Mouse (Mus musculus) myocyte (in vitro differentiated cells): Measurements from ENCODE around the gene Cdrt4. TPM values are rescaled to one million over a fixed set of nuclear protein-coding genes. Genes with fewer than 3 reads are reported as not detected.
A peak's percentile ranks its signal among the peaks of the same experiment; 100 is the strongest.

Experiments used
- H3K27me3 ChIP-seq: one replicate; pipeline ENCODE4 v1.6.1; 2011; ENCODE audit not compliant: control insufficient read depth, insufficient read depth, insufficient read length
- H3K36me3 ChIP-seq: one replicate; pipeline ENCODE4 v1.6.1; 2011; ENCODE audit not compliant: control insufficient read depth, insufficient read depth
- H3K4me2 ChIP-seq: one replicate; pipeline ENCODE4 v1.6.1; 2011; ENCODE audit warnings: low read depth, control low read depth
- H3K4me3 ChIP-seq: one replicate; pipeline ENCODE4 v1.5.1; 2011; ENCODE audit warnings: mild to moderate bottlenecking, control low read depth, moderate library complexity
- H3K79me2 ChIP-seq: one replicate; pipeline ENCODE4 v1.6.1; 2011; ENCODE audit not compliant: control insufficient read depth, insufficient read depth
- H3ac ChIP-seq: one replicate; pipeline ENCODE4 v1.6.1; 2011; ENCODE audit not compliant: control insufficient read depth, insufficient read length
- CEBPB ChIP-seq: IDR thresholded peaks from 2 replicates; pipeline ENCODE4 v1.6.1; 2011; ENCODE audit warnings: mild to moderate bottlenecking, moderate library complexity; ENCODE audit not compliant: poor library complexity, insufficient read depth, severe bottlenecking
- E2F4 ChIP-seq: IDR thresholded peaks from one replicate; pipeline ENCODE4 v1.6.1; 2011; ENCODE audit warnings: mild to moderate bottlenecking, control low read depth, moderate library complexity; ENCODE audit not compliant: insufficient read depth
- MAX ChIP-seq: IDR thresholded peaks from one replicate; pipeline ENCODE4 v1.6.1; 2011; ENCODE audit warnings: low read depth, mild to moderate bottlenecking, control low read depth
- MYOD1 ChIP-seq, 3 experiments: IDR thresholded peaks; one replicate each; pipeline ENCODE4 v1.6.1; 2011; ENCODE audit warnings: control low read depth in 2 of 3, low read depth in 2 of 3, mild to moderate bottlenecking in 2 of 3, moderate library complexity in 1 of 3; ENCODE audit not compliant: insufficient read length in 2 of 3, control insufficient read depth in 1 of 3
- MYOG ChIP-seq, 3 experiments: IDR thresholded peaks; one replicate each; pipeline ENCODE4 v1.6.1; 2011; ENCODE audit warnings: control low read depth in 2 of 3, low read depth in 2 of 3, mild to moderate bottlenecking in 2 of 3; ENCODE audit not compliant: insufficient read length in 2 of 3, control insufficient read depth in 1 of 3, insufficient read depth in 1 of 3
- POLR2A ChIP-seq: IDR thresholded peaks from one replicate; pipeline ENCODE4 v1.6.1; 2011; ENCODE audit warnings: low read depth, mild to moderate bottlenecking, control low read depth, moderate library complexity; ENCODE audit not compliant: insufficient read length
- POLR2AphosphoS2 ChIP-seq: IDR thresholded peaks from one replicate; pipeline ENCODE4 v1.6.1; 2011; ENCODE audit warnings: low read depth, control low read depth; ENCODE audit not compliant: insufficient read length
- REST ChIP-seq: IDR thresholded peaks from one replicate; pipeline ENCODE4 v1.6.1; 2011; ENCODE audit warnings: mild to moderate bottlenecking, control low read depth, moderate library complexity; ENCODE audit not compliant: insufficient read depth, insufficient read length
- SRF ChIP-seq: IDR thresholded peaks from one replicate; pipeline ENCODE4 v1.6.1; 2011; ENCODE audit warnings: low read depth; ENCODE audit not compliant: control insufficient read depth, insufficient read length
- TCF12 ChIP-seq: IDR thresholded peaks from one replicate; pipeline ENCODE4 v1.6.1; 2011; ENCODE audit warnings: mild to moderate bottlenecking, control low read depth; ENCODE audit not compliant: poor library complexity, insufficient read depth, severe bottlenecking
- TCF3 ChIP-seq: IDR thresholded peaks from one replicate; pipeline ENCODE4 v1.6.1; 2011; ENCODE audit warnings: low read depth, control low read depth; ENCODE audit not compliant: insufficient read length
- USF1 ChIP-seq: IDR thresholded peaks from one replicate; pipeline ENCODE4 v1.6.1; 2011; ENCODE audit warnings: low read depth, mild to moderate bottlenecking, control low read depth, moderate library complexity
- polyA plus RNA-seq: library from polyadenylated mRNA; unstranded; fragments of >200 nt; fragmentation: generic; extraction: Trizol; gene quantifications from one replicate; pipeline ENCODE4 v1.2.1, GENCODE M21; 2012; ENCODE audit warnings: missing spikeins

Cdrt4 gene
- polyA plus RNA-seq, 1 experiment = not detected

DNA sequence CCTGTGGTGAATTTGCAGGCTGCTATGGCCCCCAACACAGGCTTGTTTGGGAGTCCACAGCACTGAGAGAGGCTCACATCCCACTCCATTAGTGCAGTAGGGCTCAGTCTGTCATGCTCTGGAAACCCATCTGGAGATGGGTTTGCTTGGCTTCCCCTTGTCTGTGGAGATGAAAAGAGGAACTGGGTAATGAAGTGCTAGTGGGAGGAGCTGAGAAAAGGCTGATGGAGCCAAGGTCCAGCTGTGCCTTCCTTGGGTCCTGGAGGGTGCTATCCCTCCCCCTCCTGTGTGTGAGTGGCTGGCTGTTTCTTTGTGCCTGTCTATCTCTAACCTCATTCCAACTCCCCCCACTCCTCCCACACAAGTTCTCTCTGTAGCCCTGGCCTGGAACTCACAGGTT is 69.6 kb downstream of the Cdrt4 start:
- TF ChIP-seq SRF = no peak
- H3K4me2 ChIP-seq = no peak overlapping the region
- no peaks in the 10 kb centered on the region for H3K27me3 ChIP-seq
- no peaks in the 10 kb centered on the region for H3K79me2 ChIP-seq
- H3ac ChIP-seq = no peak overlapping the region
- no peaks in the 10 kb centered on the region for H3K36me3 ChIP-seq
- no peak overlapping the region for H3K4me3 ChIP-seq

DNA sequence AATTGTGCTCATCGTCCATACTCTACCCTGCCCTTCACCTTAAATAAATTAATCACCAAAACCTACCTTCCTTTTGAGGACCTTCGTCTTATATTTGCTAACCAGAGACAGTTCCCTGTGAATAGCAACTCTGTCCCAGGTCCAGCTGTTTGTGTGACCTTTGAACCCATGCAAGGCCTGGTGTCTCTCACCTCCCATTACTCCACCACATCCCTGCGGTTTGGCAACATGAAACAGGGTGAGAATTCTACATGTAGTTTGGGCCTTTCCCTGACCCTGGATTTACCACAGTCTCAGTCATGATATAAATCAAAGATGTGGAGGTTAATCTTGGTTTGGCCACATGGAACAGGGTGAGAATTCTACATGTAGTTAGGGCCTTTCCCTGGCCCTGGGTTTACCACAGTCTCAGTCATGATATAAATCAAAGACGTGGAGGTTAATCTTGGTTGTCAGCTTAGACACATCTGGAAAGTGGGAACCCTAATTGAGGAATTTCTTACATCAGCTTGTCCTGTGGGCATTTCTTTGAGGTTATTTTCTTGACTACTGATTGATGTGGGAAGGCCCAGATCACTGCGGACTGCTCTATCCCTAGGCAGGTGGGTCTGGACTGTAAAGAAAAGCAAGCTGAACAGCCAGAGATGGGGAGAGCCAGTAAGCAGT is 70.3 kb downstream of the Cdrt4 start:
- Histone ChIP-seq H3K4me3 (no peak overlapping the region), H3ac (no peak overlapping the region), H3K27me3 (no peaks in the 10 kb centered on the region), H3K4me2 (no peak overlapping the region), H3K36me3 (no peaks in the 10 kb centered on the region), H3K79me2 (no peaks in the 10 kb centered on the region)
- TF ChIP-seq MYOD1 (IDR thresholded peaks at IDR 0.05; ENCODE audit: control insufficient read depth in 1 of 3, insufficient read length in 2 of 3, low read depth in 2 of 3) (peak in 2 of 3 experiments; percentile 21 to 33), REST (no peak), POLR2AphosphoS2 (no peak), CEBPB (no peak), TCF3 (no peak)

- TF ChIP-seq MAX (no peak), SRF (no peak), USF1 (no peak), E2F4 (no peak), REST (no peak), CEBPB (no peak), TCF3 (no peak), POLR2AphosphoS2 (no peak), MYOG (IDR thresholded peaks at IDR 0.05; ENCODE audit: control insufficient read depth in 1 of 3, insufficient read depth in 1 of 3, insufficient read length in 2 of 3, low read depth in 2 of 3) (no peak), POLR2A (no peak), MYOD1 (IDR thresholded peaks at IDR 0.05; ENCODE audit: control insufficient read depth in 1 of 3, insufficient read length in 2 of 3, low read depth in 2 of 3) (no peak), TCF12 (no peak)
- Histone ChIP-seq H3K4me2 (no peak overlapping the region), H3K27me3 (no peaks in the 10 kb centered on the region), H3K79me2 (no peaks in the 10 kb centered on the region), H3K4me3 (no peak overlapping the region), H3ac (no peak overlapping the region), H3K36me3 (no peaks in the 10 kb centered on the region)
Observed at GRCm38 (mm10) chr11:63023461-63023860, 72.5 kb downstream of the Cdrt4 start.

- H3K4me2 ChIP-seq = no peak overlapping the region
- TF ChIP-seq REST (no peak), USF1 (no peak), TCF12 (no peak)
- no peaks in the 10 kb centered on the region for H3K79me2 ChIP-seq
- H3ac ChIP-seq = no peak overlapping the region
- H3K4me3 ChIP-seq = no peak overlapping the region
- H3K27me3 ChIP-seq = no peaks in the 10 kb centered on the region
- H3K36me3 ChIP-seq = no peaks in the 10 kb centered on the region
Observed at GRCm38 (mm10) chr11:63024136-63024535, 73.1 kb downstream of the Cdrt4 start.

GRCm38 (mm10) chr11:63025476-63025875 is 74.5 kb downstream of the Cdrt4 start:
- Histone ChIP-seq H3K27me3 (no peaks in the 10 kb centered on the region), H3K4me2 (no peak overlapping the region), H3K4me3 (no peak overlapping the region), H3K79me2 (no peaks in the 10 kb centered on the region), H3K36me3 (no peaks in the 10 kb centered on the region), H3ac (no peak overlapping the region)
- TF ChIP-seq POLR2A = no peak
- no peak for TF ChIP-seq MAX
- TF ChIP-seq MYOD1 (IDR thresholded peaks at IDR 0.05; ENCODE audit: control insufficient read depth in 1 of 3, insufficient read length in 2 of 3, low read depth in 2 of 3) = no peak
- TF ChIP-seq CEBPB = no peak
- no peak for TF ChIP-seq TCF3
- TF ChIP-seq TCF12 = no peak
- no peak for TF ChIP-seq E2F4
- no peak for TF ChIP-seq POLR2AphosphoS2
- no peak for TF ChIP-seq SRF
- no peak for TF ChIP-seq USF1
- no peak for TF ChIP-seq MYOG (IDR thresholded peaks at IDR 0.05; ENCODE audit: control insufficient read depth in 1 of 3, insufficient read depth in 1 of 3, insufficient read length in 2 of 3, low read depth in 2 of 3)
- no peak for TF ChIP-seq REST
